Mouse (Mus musculus): ENCODE measurements around the gene Ppp1r1c. TPM values are rescaled to one million over a fixed set of nuclear protein-coding genes. Genes with fewer than 3 reads are reported as not detected.

The Ppp1r1c gene
- polyA plus RNA-seq, 2 experiments = not detected

GRCm38 (mm10) chr2:79793186-79793585, 85.6 kb downstream of the Ppp1r1c start:
- H3K4me1 ChIP-seq (replicated peaks; ENCODE audit: control insufficient read depth in 2 of 2, insufficient read depth in 2 of 2, low read length in 1 of 2) = no peaks in the 10 kb centered on the region
- no peak for ATAC-seq (ENCODE audit: insufficient read depth)
- WGBS (ENCODE audit: insufficient replicate concordance) = 53% methylated on average over 2 of the region's 2 CpGs

GRCm38 (mm10) chr2:79797444-79797843, 89.9 kb downstream of the Ppp1r1c start:
- Histone ChIP-seq H3K9ac (replicated peaks) (no peak overlapping the region), H3K27me3 (ENCODE audit: control insufficient read depth, insufficient read depth, low read length) (no peaks in the 10 kb centered on the region), H3K4me2 (ENCODE audit: low read depth) (no peak overlapping the region), H3K9me3 (ENCODE audit: control insufficient read depth, low read length) (no peaks in the 10 kb centered on the region), H3K27ac (no peak overlapping the region), H3K4me3 (ENCODE audit: insufficient read depth in 1 of 2, low read depth in 2 of 2, low read length in 2 of 2) (no peak overlapping the region), H3K4me1 (replicated peaks; ENCODE audit: control insufficient read depth in 2 of 2, insufficient read depth in 2 of 2, low read length in 1 of 2) (no peaks in the 10 kb centered on the region), H3K36me3 (replicated peaks; ENCODE audit: control insufficient read depth, insufficient read depth, low read depth) (no peaks in the 10 kb centered on the region)
- WGBS (ENCODE audit: insufficient replicate concordance) = 50% methylated on average over 2 of the region's 2 CpGs
- ATAC-seq (ENCODE audit: insufficient read depth) (no peak), DNase-seq (ENCODE audit: low read depth in 3 of 3, low spot score in 3 of 3) (no peak)
- TF ChIP-seq EP300 (IDR thresholded peaks at IDR 0.05; ENCODE audit: low read depth) = no peak
- TF ChIP-seq CTCF (IDR thresholded peaks at IDR 0.05; ENCODE audit: low read depth) = no peak

More at GRCm38 (mm10) chr2:79793186-79793585, 85.6 kb downstream of the Ppp1r1c start:
- Histone ChIP-seq H3K27me3 (ENCODE audit: control insufficient read depth, insufficient read depth, low read length) (no peaks in the 10 kb centered on the region), H3K4me2 (ENCODE audit: low read depth) (no peak overlapping the region), H3K9ac (replicated peaks) (no peak overlapping the region), H3K27ac (no peak overlapping the region), H3K4me3 (ENCODE audit: insufficient read depth in 1 of 2, low read depth in 2 of 2, low read length in 2 of 2) (no peak overlapping the region), H3K9me3 (ENCODE audit: control insufficient read depth, low read length) (no peaks in the 10 kb centered on the region), H3K36me3 (replicated peaks; ENCODE audit: control insufficient read depth, insufficient read depth, low read depth) (no peaks in the 10 kb centered on the region)
- TF ChIP-seq CTCF (IDR thresholded peaks at IDR 0.05; ENCODE audit: low read depth) (no peak), EP300 (IDR thresholded peaks at IDR 0.05; ENCODE audit: low read depth) (no peak)
- DNase-seq (ENCODE audit: low read depth in 3 of 3, low spot score in 3 of 3) = no peak

- no peak overlapping the region for H3K27ac ChIP-seq
- ATAC-seq (ENCODE audit: insufficient read depth) (no peak), DNase-seq (ENCODE audit: low read depth in 3 of 3, low spot score in 3 of 3) (no peak)
- no peaks in the 10 kb centered on the region for H3K27me3 ChIP-seq (ENCODE audit: control insufficient read depth, insufficient read depth, low read length)
- H3K9me3 ChIP-seq (ENCODE audit: control insufficient read depth, low read length) = no peaks in the 10 kb centered on the region
- no peaks in the 10 kb centered on the region for H3K4me1 ChIP-seq (replicated peaks; ENCODE audit: control insufficient read depth in 2 of 2, insufficient read depth in 2 of 2, low read length in 1 of 2)
- no peak overlapping the region for H3K9ac ChIP-seq (replicated peaks)
- H3K4me2 ChIP-seq (ENCODE audit: low read depth) = no peak overlapping the region
- WGBS (ENCODE audit: insufficient replicate concordance) = 53% methylated on average over 7 of the region's 7 CpGs
- TF ChIP-seq EP300 (IDR thresholded peaks at IDR 0.05; ENCODE audit: low read depth) (no peak), CTCF (IDR thresholded peaks at IDR 0.05; ENCODE audit: low read depth) (no peak)
- H3K36me3 ChIP-seq (replicated peaks; ENCODE audit: control insufficient read depth, insufficient read depth, low read depth) = no peaks in the 10 kb centered on the region
- no peak overlapping the region for H3K4me3 ChIP-seq (ENCODE audit: insufficient read depth in 1 of 2, low read depth in 2 of 2, low read length in 2 of 2)
These were observed 91.0 kb downstream of the Ppp1r1c start for GRCm38 (mm10) chr2:79798627-79799026.

GRCm38 (mm10) chr2:79815708-79816484, 108.3 kb downstream of the Ppp1r1c start:
- no peak for DNase-seq (ENCODE audit: low read depth in 3 of 3, low spot score in 3 of 3)
- no peak for TF ChIP-seq CTCF (IDR thresholded peaks at IDR 0.05; ENCODE audit: low read depth)
- no peak for TF ChIP-seq EP300 (IDR thresholded peaks at IDR 0.05; ENCODE audit: low read depth)
- Histone ChIP-seq H3K27ac (no peak overlapping the region), H3K4me1 (replicated peaks; ENCODE audit: control insufficient read depth in 2 of 2, insufficient read depth in 2 of 2, low read length in 1 of 2) (no peaks in the 10 kb centered on the region), H3K4me3 (ENCODE audit: insufficient read depth in 1 of 2, low read depth in 2 of 2, low read length in 2 of 2) (no peak overlapping the region), H3K27me3 (ENCODE audit: control insufficient read depth, insufficient read depth, low read length) (no peaks in the 10 kb centered on the region), H3K36me3 (replicated peaks; ENCODE audit: control insufficient read depth, insufficient read depth, low read depth) (no peaks in the 10 kb centered on the region), H3K9ac (replicated peaks) (no peak overlapping the region), H3K9me3 (ENCODE audit: control insufficient read depth, low read length) (no peaks in the 10 kb centered on the region), H3K4me2 (ENCODE audit: low read depth) (no peak overlapping the region)
- ATAC-seq (ENCODE audit: insufficient read depth) = no peak
- WGBS (ENCODE audit: insufficient replicate concordance) = 47% methylated on average over 3 of the region's 3 CpGs

- Histone ChIP-seq H3K4me1 (replicated peaks; ENCODE audit: control insufficient read depth in 2 of 2, insufficient read depth in 2 of 2, low read length in 1 of 2) (no peaks in the 10 kb centered on the region), H3K27ac (no peak overlapping the region), H3K27me3 (ENCODE audit: control insufficient read depth, insufficient read depth, low read length) (no peaks in the 10 kb centered on the region), H3K9ac (replicated peaks) (no peak overlapping the region), H3K4me2 (ENCODE audit: low read depth) (no peak overlapping the region), H3K36me3 (replicated peaks; ENCODE audit: control insufficient read depth, insufficient read depth, low read depth) (no peaks in the 10 kb centered on the region), H3K4me3 (ENCODE audit: insufficient read depth in 1 of 2, low read depth in 2 of 2, low read length in 2 of 2) (no peak overlapping the region), H3K9me3 (ENCODE audit: control insufficient read depth, low read length) (no peaks in the 10 kb centered on the region)
- TF ChIP-seq EP300 (IDR thresholded peaks at IDR 0.05; ENCODE audit: low read depth) (no peak), CTCF (IDR thresholded peaks at IDR 0.05; ENCODE audit: low read depth) (no peak)
- DNase-seq (ENCODE audit: low read depth in 3 of 3, low spot score in 3 of 3) (no peak), ATAC-seq (ENCODE audit: insufficient read depth) (no peak)
- WGBS (ENCODE audit: insufficient replicate concordance) = 52% methylated on average over 3 of the region's 3 CpGs
These were observed 112.0 kb downstream of the Ppp1r1c start for GRCm38 (mm10) chr2:79819543-79819942.
